Mouse (Mus musculus): ENCODE measurements around the gene Slco4c1. TPM values are rescaled to one million over a fixed set of nuclear protein-coding genes. Genes with fewer than 3 reads are reported as not detected.

Gene Slco4c1
- polyA plus RNA-seq, 1 experiment from 2014 or later, result not detected

- Histone ChIP-seq H3K36me3 (no peaks in the 10 kb centered on the region), H3K27me3 (no peaks in the 10 kb centered on the region), H3K4me2 (no peak overlapping the region), H3K27ac (no peak overlapping the region), H3K9me3 (no peaks in the 10 kb centered on the region), H3K4me1 (peaks cover 2% of the 10 kb centered on the region; the same call in 1 of the 2 replicates), H3K4me3 (no peak overlapping the region), H3K9ac (no peak overlapping the region)
- ATAC-seq (ENCODE audit: insufficient number of reproducible peaks, low FRiP score, low TSS enrichment, low read depth), result no peak
- WGBS, result 15% methylated on average over 1 of the region's 1 CpGs
Measured at GRCm38 (mm10) chr1:96766535-96766934, 105.4 kb downstream of the Slco4c1 start.

Data from limb, embryonic 15.5 days (tissue).